Mouse (Mus musculus) forebrain, embryonic 13.5 days (tissue): ENCODE results near the gene B3gnt9. TPM values are rescaled to one million over a fixed set of nuclear protein-coding genes. Genes with fewer than 3 reads are reported as not detected.
"Not testable (repeated sequence)": the region's sequence is repeated elsewhere in the genome, so short reads cannot be mapped to it uniquely, and the experiment has no call there.

Experiments used
- ATAC-seq: fragments of 200-750 bp; cut with Nextera tagmentation; 2 replicates; pipeline ENCODE4 v1.8.0; 2017
- H3K27ac ChIP-seq: fragments of 300-500 bp; sonication (generic); 2 replicates; pipeline ENCODE4 v1.5.1; 2015; ENCODE audit warnings: inconsistent platforms, mild to moderate bottlenecking, moderate library complexity
- H3K27me3 ChIP-seq: fragments of 300-500 bp; sonication (generic); 2 replicates; pipeline ENCODE4 v1.6.1; 2015; ENCODE audit warnings: mild to moderate bottlenecking, inconsistent platforms
- H3K36me3 ChIP-seq: fragments of 300-500 bp; sonication (generic); 2 replicates; pipeline ENCODE4 v1.6.1; 2015; ENCODE audit warnings: mild to moderate bottlenecking, inconsistent platforms; ENCODE audit not compliant: poor library complexity, severe bottlenecking
- H3K4me1 ChIP-seq: fragments of 300-500 bp; sonication (generic); 2 replicates; pipeline ENCODE4 v1.6.1; 2015; ENCODE audit warnings: inconsistent platforms
- H3K4me2 ChIP-seq: fragments of 300-500 bp; sonication (generic); 2 replicates; pipeline ENCODE4 v1.6.1; 2015; ENCODE audit warnings: inconsistent platforms, mild to moderate bottlenecking, moderate library complexity
- H3K4me3 ChIP-seq: fragments of 300-500 bp; sonication (generic); 2 replicates; pipeline ENCODE4 v1.5.1; 2015; ENCODE audit warnings: mild to moderate bottlenecking, inconsistent platforms
- H3K9ac ChIP-seq: fragments of 300-500 bp; sonication (generic); 2 replicates; pipeline ENCODE4 v1.6.1; 2015; ENCODE audit warnings: mild to moderate bottlenecking, inconsistent platforms
- H3K9me3 ChIP-seq: fragments of 300-500 bp; sonication (generic); replicated peaks from 2 replicates; pipeline ENCODE4 v1.6.1; 2016; ENCODE audit warnings: inconsistent platforms
- WGBS: fragments of 180-500 bp; shearing (Covaris S2); methylation state at CpG from one replicate; pipeline ENCODE4 v1.1.7; 2015; 5-methylcytosine and 5-hydroxymethylcytosine counted together
- polyA plus RNA-seq: library from polyadenylated mRNA; unstranded; fragments of >200 nt; fragmentation: Nextera tagmentation; extraction: Ambion mirVana; gene quantifications from 2 replicates; pipeline ENCODE4 v1.2.1, GENCODE M21; 2015

The B3gnt9 gene
- polyA plus RNA-seq, 1 experiment from 2014 or later, result 2.4 TPM

DNA sequence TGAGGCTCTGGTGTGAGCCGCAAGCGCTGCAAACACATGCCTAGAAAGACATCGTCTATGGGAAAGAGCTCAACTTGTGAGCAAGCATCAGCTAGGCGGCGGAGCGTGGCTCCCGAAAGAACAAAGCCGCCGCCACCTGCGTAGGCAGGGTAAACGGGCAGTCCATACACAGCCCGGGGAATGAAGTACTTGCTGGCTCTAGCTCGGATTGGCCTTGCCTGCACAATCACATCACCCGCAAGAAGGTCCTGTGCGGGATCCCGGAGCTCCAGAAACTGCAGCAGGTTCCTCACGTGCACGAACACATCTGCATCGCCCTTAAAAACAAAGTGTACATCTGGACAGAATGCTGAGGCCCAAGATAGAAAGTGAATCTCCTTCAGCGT, 1.2 kb downstream of the B3gnt9 start:
- H3K9ac ChIP-seq, result 0 out of 2 replicates have a peak overlapping the region, but pooled peaks have one; percentile 13
- H3K27me3 ChIP-seq, result peaks cover 39% of the 10 kb centered on the region
- WGBS, result 29% methylated on average over 20 of the region's 20 CpGs
- peak; percentile 59 for ATAC-seq
- H3K27ac ChIP-seq, result no peak overlapping the region
- H3K4me1 ChIP-seq, result peaks cover 17% of the 10 kb centered on the region
- no peaks in the 10 kb centered on the region for H3K9me3 ChIP-seq
- peaks cover 36% of the 10 kb centered on the region for H3K36me3 ChIP-seq
- H3K4me2 ChIP-seq, result peak overlapping the region; percentile 97
- H3K4me3 ChIP-seq, result peak overlapping the region; percentile 59

DNA sequence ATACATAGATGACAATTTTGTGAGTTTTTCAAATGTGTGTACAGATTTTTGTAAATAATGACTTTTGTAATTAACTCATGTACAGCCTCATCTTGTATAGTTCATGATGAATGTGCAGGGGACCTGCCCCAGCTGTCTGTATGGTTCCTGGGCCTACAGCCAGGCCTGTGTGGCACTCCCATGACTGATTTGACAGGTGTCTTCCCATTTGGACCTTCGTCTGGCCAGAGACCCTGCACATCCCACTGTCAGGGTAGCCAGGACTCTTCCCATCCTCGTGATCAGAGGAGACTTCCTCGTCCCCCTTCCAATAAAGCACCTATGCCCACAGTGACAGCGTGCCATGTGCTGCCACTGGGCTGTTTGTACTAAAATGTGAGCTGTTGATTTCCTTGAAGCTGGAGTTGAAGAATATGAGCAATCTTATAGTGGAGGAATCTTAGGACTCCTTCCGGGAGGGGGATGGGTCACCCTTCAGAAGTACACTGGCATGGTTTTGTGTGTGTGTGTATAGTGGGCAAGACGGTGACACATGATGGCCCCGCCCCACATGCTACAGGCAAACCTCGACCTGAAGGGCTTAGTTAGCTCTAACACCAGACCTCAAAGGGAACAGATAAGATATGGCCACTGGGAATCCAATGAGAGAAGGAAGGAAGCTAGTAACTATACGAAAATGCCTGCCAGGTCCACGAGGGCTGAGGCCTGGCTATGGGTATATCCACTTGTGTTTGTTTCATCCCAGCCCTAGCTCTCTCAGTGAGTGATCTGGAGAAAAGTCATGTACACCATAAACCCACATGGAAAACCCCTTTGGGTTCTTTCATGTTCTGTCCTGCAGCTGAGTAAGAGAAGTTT, 2.0 kb downstream of the B3gnt9 start:
- Histone ChIP-seq H3K9me3 (no peaks in the 10 kb centered on the region), H3K9ac (no peak overlapping the region), H3K36me3 (peaks cover 45% of the 10 kb centered on the region), H3K4me2 (no peak overlapping the region), H3K4me1 (peaks cover 14% of the 10 kb centered on the region), H3K27me3 (peaks cover 30% of the 10 kb centered on the region), H3K4me3 (no peak overlapping the region), H3K27ac (no peak overlapping the region)
- 95% methylated on average over 10 of the region's 10 CpGs for WGBS
- ATAC-seq, result no peak

DNA sequence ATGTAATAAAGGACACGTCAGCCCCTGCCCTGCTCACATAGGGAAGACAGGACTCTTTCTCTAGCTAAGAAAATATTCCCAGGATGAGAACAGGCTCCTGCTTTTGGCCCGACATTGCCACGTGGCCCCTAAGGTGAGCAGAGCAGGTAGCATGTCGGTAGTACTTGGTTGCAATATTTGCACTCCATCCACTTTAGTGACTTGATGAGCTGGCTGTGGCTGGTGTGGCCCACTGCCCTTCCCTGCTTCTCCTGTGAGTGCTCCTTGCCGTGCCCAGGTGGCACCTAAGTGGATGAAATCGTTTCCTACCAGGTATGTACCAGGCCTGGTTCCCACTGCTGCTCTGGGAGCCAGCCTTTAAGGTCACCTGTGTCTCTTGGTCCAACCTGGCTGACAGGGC, 3.0 kb downstream of the B3gnt9 start:
- H3K27me3 ChIP-seq, result peaks cover 23% of the 10 kb centered on the region
- no peak overlapping the region for H3K27ac ChIP-seq
- H3K4me3 ChIP-seq, result no peak overlapping the region
- peaks cover 14% of the 10 kb centered on the region for H3K4me1 ChIP-seq
- H3K9me3 ChIP-seq, result no peaks in the 10 kb centered on the region
- H3K4me2 ChIP-seq, result no peak overlapping the region
- 94% methylated on average over 6 of the region's 6 CpGs for WGBS
- H3K36me3 ChIP-seq, result peaks cover 53% of the 10 kb centered on the region
- no peak overlapping the region for H3K9ac ChIP-seq
- no peak for ATAC-seq

DNA sequence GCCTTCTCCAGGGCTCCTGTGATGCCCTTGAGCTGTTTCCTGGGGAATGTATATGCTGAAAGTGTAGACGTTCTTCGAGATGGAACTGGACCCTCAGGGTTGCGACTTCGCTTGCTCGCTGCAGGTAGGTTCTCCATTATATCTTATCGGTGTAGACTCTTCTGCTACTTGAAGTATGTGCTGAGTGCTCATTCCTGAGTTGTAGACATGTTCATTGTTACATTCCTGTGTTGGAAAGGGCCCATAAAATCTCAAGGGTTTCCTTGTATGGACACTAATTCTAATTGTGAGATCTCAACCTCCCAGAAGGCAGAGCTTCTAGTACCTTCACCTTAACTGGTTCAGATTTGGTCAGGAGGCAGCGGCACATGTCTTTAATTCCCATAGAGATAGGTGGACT, 13.9 kb downstream of the B3gnt9 start:
- Histone ChIP-seq H3K27ac (no peak overlapping the region), H3K4me2 (no peak overlapping the region), H3K9me3 (no peaks in the 10 kb centered on the region), H3K4me3 (no peak overlapping the region), H3K36me3 (peaks cover 58% of the 10 kb centered on the region), H3K9ac (no peak overlapping the region), H3K4me1 (no peaks in the 10 kb centered on the region), H3K27me3 (no peaks in the 10 kb centered on the region)
- whole genome bisulfite sequencing, result 97% methylated on average over 7 of the region's 7 CpGs
- no peak for ATAC-seq

DNA sequence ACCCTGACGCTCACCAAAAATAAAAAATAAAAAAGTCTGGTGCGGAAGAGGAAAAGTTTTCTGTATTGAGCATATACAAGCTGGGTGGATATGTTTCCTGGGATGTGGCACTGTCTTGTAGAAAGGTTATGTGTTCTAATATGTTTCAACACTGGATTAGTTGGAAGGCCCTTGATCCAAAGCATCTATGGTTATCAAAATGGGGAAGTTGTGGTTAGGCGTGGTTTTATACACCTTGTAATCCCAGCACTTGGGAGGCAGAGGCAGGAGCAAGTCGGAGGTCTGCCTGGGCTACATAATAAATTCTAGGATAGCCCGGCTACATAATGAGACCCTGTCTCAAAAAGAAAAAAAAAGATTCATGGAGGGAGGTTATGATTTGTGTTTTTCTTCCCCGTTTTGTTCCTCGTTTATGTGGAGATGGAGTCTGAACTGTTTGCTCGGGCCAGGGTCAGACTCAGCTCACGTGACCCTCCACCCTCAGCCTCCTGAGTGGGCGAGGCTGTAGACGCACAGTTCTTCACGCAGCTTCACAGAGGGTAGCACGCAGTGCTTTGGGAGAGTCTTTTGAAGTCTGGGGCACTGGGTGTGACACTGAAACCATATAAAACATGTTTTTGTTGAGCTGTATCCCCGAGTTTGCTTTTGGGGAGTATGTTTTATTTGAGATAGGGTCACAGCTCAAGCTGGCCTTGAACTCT, 17.4 kb downstream of the B3gnt9 start:
- H3K9ac ChIP-seq, result no peak overlapping the region
- no peaks in the 10 kb centered on the region for H3K4me1 ChIP-seq
- no peaks in the 10 kb centered on the region for H3K9me3 ChIP-seq
- H3K4me3 ChIP-seq, result no peak overlapping the region
- peaks cover 53% of the 10 kb centered on the region for H3K36me3 ChIP-seq
- no peak overlapping the region for H3K27ac ChIP-seq
- H3K27me3 ChIP-seq, result no peaks in the 10 kb centered on the region
- no peak overlapping the region for H3K4me2 ChIP-seq
- no peak for ATAC-seq
- 90% methylated on average over 14 of the region's 14 CpGs for WGBS

DNA sequence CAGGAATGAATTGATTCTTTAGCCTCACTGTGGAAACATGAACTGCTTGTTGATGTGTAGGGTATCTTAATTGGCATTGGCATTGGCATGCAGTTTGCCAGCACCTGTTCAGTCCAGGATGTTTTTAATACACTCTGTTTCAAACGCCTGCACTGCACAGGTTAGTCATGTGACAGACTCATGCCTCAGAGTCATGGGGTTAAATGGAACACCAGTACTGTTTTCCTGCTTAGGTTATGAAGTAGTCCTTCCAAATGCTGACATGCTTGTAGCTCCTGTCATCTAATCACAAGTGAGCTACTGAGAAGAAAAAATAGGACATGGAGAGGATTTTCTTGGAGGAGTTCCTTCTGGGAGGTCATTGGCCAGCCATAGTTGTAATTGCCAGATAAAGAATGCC, 19.7 kb downstream of the B3gnt9 start:
- Histone ChIP-seq H3K4me3 (no peak overlapping the region), H3K4me1 (no peaks in the 10 kb centered on the region), H3K36me3 (peaks cover 32% of the 10 kb centered on the region), H3K9ac (no peak overlapping the region), H3K27me3 (no peaks in the 10 kb centered on the region), H3K4me2 (no peak overlapping the region), H3K9me3 (no peaks in the 10 kb centered on the region), H3K27ac (no peak overlapping the region)
- WGBS, result 86% methylated on average over 1 of the region's 1 CpGs
- no peak for ATAC-seq

DNA sequence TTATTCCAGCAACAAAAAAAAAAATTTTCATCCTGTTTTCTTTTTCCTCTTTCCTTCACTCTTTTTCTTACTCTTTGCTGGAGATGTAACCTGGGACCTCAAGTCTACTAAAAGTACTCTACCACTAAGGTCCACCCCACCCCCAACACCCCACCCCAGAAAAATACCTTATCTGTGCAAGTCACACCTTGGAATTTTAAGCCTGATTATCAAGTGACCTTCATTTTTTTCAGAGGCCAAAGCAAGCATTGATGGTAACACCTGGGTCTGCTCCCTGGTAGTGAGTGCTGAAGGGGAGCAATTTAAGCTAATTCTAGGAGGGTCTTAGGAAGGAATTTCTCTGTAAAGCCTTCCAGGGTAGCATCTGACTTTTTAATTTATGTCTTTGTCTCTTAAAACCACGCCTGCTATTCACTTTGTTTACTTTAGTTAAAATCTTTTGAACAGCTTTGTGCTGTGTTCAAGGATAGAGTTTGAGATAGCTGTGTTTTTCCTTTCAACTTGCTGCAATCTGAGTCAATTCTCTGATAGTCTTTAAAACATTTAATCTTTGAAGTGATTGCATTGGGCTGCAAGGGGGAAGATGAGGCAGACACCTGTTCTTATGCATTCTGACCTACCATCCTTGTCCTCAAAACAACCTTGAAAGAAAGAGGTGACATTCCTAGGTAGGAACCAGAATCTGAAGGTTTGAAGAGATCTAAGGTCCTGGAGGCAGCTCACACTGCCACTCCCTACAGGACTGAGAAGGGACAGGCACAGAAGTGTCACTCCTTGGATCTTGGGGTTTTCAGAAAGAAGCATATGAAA, 21.6 kb downstream of the B3gnt9 start:
- no peaks in the 10 kb centered on the region for H3K4me1 ChIP-seq
- H3K4me2 ChIP-seq, result no peak overlapping the region
- no peaks in the 10 kb centered on the region for H3K9me3 ChIP-seq
- no peak overlapping the region for H3K4me3 ChIP-seq
- H3K27ac ChIP-seq, result no peak overlapping the region; the same call in 1 of the 2 replicates
- WGBS, result 68% methylated on average over 1 of the region's 1 CpGs
- no peak for ATAC-seq
- H3K36me3 ChIP-seq, result peaks cover 17% of the 10 kb centered on the region
- H3K9ac ChIP-seq, result no peak overlapping the region
- H3K27me3 ChIP-seq, result no peaks in the 10 kb centered on the region

DNA sequence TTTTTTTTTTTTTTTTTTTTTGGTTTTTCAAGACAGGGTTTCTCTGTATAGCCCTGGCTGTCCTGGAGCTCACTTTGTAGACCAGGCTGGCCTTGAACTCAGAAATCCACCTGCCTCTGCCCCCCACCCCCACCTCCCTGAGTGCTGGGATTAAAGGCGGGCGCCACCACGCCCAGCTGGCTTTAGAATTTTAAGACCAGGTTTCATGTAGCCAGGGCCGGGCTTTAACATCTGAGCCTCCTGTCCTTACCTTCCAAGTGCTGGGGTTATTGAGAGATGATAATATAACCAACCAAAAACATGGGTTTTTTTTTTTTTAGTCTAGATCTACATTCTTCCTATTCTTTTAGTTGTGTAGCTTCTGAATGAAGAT, 22.6 kb downstream of the B3gnt9 start:
- H3K27ac ChIP-seq, ATAC-seq: not testable (repeated sequence)
- 90% methylated on average over 4 of the region's 4 CpGs for WGBS

DNA sequence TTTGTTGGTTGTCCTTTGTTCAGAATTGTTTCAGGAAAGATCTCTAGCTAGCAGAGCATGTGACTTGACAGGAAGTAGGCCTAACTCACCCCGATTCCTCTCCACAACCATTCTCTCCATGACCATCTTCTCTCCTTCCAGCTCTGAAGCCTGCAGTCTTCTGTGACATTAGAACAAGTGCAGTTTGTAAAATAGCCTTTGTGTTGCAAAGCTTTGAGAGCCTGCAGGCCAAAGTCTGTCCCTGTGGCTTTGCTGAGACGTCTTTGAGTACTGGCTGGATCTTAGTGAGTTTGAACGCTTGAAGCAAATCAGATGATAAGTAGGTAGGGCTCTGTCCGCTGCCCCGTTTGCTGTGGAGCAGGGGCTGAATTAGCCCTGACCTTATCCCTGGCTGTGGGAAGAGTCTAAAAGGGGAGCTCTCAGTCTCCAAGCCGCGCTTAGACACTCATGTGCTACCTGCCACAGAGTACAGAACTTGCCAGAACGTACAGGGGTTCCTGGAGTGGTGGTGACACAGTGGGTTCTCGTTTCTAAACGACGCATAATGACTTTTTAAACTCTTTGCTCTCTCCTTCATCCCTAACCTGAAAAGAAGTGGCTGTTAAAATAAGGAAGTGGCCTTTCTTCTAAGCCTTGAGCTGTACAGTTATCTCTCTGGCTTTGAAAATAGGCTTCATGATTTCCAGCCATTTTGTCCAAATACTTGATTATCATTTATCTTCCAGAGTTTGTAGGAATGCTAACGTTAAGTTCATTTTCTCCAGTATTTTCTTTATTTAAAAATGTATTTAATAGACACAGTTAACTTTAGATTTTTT, 23.2 kb downstream of the B3gnt9 start:
- no peaks in the 10 kb centered on the region for H3K9me3 ChIP-seq
- ATAC-seq, result no peak
- H3K36me3 ChIP-seq, result peaks cover 14% of the 10 kb centered on the region
- H3K4me3 ChIP-seq, result no peak overlapping the region
- 85% methylated on average over 12 of the region's 12 CpGs for WGBS
- no peaks in the 10 kb centered on the region for H3K27me3 ChIP-seq
- no peak overlapping the region for H3K4me2 ChIP-seq
- no peaks in the 10 kb centered on the region; the same call in 1 of the 2 replicates for H3K4me1 ChIP-seq
- H3K9ac ChIP-seq, result no peak overlapping the region
- no peak overlapping the region for H3K27ac ChIP-seq

More for the DNA sequence above, 22.6 kb downstream of the B3gnt9 start:
- H3K9ac ChIP-seq, H3K4me2 ChIP-seq, H3K9me3 ChIP-seq, H3K27me3 ChIP-seq, H3K4me1 ChIP-seq, H3K4me3 ChIP-seq: not testable (repeated sequence)
- H3K36me3 ChIP-seq, result peaks cover 16% of the 10 kb centered on the region

DNA sequence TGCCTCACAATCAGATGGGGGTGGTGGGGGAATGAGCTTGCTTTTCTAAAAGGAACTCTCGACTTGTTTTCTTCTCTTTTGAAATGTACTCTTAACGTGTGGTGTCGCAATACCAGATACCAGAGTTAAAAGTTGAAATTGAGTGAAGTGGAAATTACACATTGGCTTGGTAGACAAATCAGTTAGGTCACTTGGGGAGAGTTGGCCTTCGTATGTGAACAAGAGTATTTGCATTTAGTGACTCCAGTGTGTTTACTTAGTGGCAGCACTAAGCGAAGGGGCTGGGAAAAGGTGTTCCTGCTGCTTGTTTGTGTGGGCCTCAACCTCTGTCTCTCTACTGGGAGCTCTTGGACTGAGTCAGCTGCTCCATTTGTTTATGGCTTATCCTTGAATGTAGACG, 29.0 kb downstream of the B3gnt9 start:
- Histone ChIP-seq H3K27me3 (no peaks in the 10 kb centered on the region), H3K27ac (no peak overlapping the region), H3K4me1 (peaks cover 17% of the 10 kb centered on the region), H3K9ac (peak overlapping the region; percentile 93), H3K4me2 (peak overlapping the region; percentile 87), H3K9me3 (no peaks in the 10 kb centered on the region), H3K4me3 (peak overlapping the region; percentile 95), H3K36me3 (no peaks in the 10 kb centered on the region)
- no peak for ATAC-seq
- 29% methylated on average over 6 of the region's 6 CpGs for WGBS

DNA sequence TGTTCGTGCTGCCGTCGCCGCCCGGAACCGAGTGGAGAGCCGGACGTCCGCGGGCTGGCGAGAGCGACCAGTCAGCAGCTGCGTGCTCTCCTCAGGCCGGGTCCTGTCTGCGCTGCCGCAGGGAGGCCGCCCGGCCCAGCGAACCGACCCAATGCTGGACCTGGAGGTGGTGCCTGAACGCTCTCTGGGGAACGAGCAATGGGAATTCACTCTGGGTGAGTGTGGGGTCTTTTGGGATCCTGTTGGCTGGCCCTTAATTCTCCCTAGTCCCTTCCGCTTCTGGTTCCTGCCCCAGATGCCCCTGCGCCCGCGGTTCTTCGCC, 29.7 kb downstream of the B3gnt9 start:
- under 1% methylated on average over 26 of the region's 27 CpGs for WGBS
- no peaks in the 10 kb centered on the region for H3K36me3 ChIP-seq
- peak overlapping the region; percentile 93 for H3K9ac ChIP-seq
- H3K4me1 ChIP-seq, result peaks cover 17% of the 10 kb centered on the region
- ATAC-seq, result no peak
- peak overlapping the region; percentile 95 for H3K4me3 ChIP-seq
- H3K9me3 ChIP-seq, result no peaks in the 10 kb centered on the region
- H3K27me3 ChIP-seq, result no peaks in the 10 kb centered on the region
- H3K27ac ChIP-seq, result peak overlapping the region; percentile 66
- peak overlapping the region; percentile 87 for H3K4me2 ChIP-seq
